Mouse (Mus musculus) E14TG2a.4 (cell line): Measurements from ENCODE around the gene Gnaq.
"Not testable (repeated sequence)": the region's sequence is repeated elsewhere in the genome, so short reads cannot be mapped to it uniquely, and the experiment has no call there.

Source experiments
- H3K27me3 ChIP-seq: 2 replicates; pipeline ENCODE4 v1.6.1; 2014; ENCODE audit warnings: low read length, control low read depth; ENCODE audit not compliant: insufficient read depth
- H3K36me3 ChIP-seq: 2 replicates; pipeline ENCODE4 v1.6.1; 2014; ENCODE audit warnings: low read length, control low read depth; ENCODE audit not compliant: insufficient read depth
- H3K4me1 ChIP-seq: replicated peaks from 2 replicates; pipeline ENCODE4 v1.6.1; 2014; ENCODE audit warnings: low read depth, low read length, control low read depth
- H3K4me3 ChIP-seq: replicated peaks from 2 replicates; pipeline ENCODE4 v1.5.1; 2014; ENCODE audit warnings: mild to moderate bottlenecking, low read length
- H3K9me3 ChIP-seq: 2 replicates; pipeline ENCODE4 v1.6.1; 2014; ENCODE audit warnings: low read length, control low read depth
- CTCF ChIP-seq: conservative IDR thresholded peaks from 2 replicates; pipeline ENCODE4 v1.5.1; 2014; ENCODE audit warnings: low read length
- NANOG ChIP-seq: IDR thresholded peaks from 2 replicates; pipeline ENCODE4 v1.6.1; 2014; ENCODE audit warnings: borderline replicate concordance, low read length, mixed read lengths
- POU5F1 ChIP-seq: IDR thresholded peaks from 2 replicates; pipeline ENCODE4 v1.6.1; 2014; ENCODE audit warnings: low read length, borderline replicate concordance

Gnaq gene

DNA sequence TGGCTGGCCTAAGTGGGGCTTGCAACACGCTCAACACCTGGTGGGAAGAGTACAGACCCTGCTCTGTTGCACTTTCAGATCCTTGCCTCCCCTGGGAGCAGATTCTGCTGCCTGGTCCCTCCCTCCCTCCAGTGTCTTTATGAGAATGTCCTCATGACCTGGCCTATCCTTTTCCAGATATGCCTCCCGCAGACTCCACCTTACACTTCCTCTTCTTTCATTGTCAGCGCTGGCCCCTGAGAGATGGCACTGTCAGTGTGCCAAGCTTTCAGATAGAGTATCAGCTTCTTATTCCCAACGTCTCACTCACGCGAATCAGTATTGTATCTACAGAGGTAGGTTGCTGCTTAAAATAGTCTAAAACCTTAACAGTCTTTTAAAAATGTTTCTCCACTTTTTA is 129.0 kb downstream of the Gnaq start:
- Histone ChIP-seq H3K9me3 (no peaks in the 10 kb centered on the region), H3K4me1 (peaks cover 33% of the 10 kb centered on the region), H3K27me3 (no peaks in the 10 kb centered on the region), H3K4me3 (no peak overlapping the region), H3K36me3 (no peaks in the 10 kb centered on the region)
- TF ChIP-seq CTCF (no peak), POU5F1 (no peak), NANOG (no peak)

DNA sequence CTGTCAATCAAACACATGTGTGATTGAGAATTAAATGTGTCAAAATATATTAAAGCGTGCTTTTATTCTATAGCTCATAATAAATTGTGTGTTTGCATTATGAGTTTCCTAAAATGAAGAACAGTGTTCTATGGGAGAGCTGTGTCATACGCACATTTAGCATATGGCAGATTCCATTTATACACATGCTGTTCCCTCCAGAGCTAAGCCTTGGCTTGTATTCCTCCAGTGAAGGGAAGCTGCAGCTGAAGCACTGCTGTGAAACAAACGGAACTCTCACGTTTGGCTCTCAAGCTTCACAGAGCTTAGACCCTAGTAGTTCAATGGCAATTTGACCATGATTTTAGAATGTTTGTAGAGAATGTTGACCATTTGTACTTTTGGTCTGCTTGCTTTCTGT is 129.7 kb downstream of the Gnaq start:
- Histone ChIP-seq H3K4me1 (peaks cover 31% of the 10 kb centered on the region), H3K9me3 (no peaks in the 10 kb centered on the region), H3K36me3 (no peaks in the 10 kb centered on the region), H3K4me3 (no peak overlapping the region), H3K27me3 (no peaks in the 10 kb centered on the region)
- no peak for TF ChIP-seq CTCF
- no peak for TF ChIP-seq POU5F1
- no peak for TF ChIP-seq NANOG

DNA sequence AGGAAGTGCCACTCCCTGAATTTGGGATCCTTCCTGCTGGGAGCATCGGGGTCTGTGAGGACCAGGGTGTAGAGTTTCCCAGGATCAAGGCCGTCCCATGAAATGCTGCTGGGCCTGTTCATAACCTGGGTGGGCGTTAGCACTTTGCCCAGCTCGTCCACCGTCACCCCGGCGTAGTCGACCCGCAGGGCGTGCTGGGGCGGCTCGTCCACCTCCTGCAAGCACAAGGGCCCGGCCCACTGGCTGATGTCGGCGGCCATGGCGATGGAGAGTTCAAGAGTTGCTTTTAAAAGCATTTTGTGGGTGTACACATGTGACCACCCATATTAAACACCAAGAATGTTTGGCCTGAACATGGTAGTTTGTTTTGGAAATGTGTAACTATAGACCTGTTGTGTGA is 134.7 kb downstream of the Gnaq start:
- H3K4me3 ChIP-seq = 0 out of 2 replicates have a peak overlapping the region, but pooled peaks have one; percentile 13
- H3K4me1 ChIP-seq, H3K36me3 ChIP-seq, H3K27me3 ChIP-seq, H3K9me3 ChIP-seq: not testable (repeated sequence)

DNA sequence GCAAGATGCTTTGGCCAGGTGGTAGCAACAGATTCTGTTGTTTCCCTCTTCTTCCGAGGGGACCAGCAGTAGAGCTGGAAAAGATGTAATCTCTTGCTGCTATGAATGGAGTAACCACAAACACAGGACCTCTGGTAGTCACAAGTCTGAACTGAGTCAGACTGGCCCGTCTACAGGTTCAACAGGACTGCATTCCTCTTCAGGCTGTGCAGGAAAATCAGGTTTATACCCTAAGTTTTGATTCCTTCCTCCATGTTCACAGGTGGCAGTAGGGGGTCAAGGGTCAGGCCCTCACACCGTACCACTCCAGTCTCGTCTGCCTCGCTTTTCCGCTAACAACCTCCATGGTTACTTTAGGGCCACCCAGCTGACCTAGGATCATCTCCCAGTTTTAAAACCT is 137.6 kb downstream of the Gnaq start:
- Histone ChIP-seq H3K4me1 (no peaks in the 10 kb centered on the region), H3K9me3 (no peaks in the 10 kb centered on the region), H3K4me3 (no peak overlapping the region), H3K27me3 (no peaks in the 10 kb centered on the region), H3K36me3 (no peaks in the 10 kb centered on the region)
- TF ChIP-seq CTCF = no peak
- no peak for TF ChIP-seq NANOG
- TF ChIP-seq POU5F1 = no peak

DNA sequence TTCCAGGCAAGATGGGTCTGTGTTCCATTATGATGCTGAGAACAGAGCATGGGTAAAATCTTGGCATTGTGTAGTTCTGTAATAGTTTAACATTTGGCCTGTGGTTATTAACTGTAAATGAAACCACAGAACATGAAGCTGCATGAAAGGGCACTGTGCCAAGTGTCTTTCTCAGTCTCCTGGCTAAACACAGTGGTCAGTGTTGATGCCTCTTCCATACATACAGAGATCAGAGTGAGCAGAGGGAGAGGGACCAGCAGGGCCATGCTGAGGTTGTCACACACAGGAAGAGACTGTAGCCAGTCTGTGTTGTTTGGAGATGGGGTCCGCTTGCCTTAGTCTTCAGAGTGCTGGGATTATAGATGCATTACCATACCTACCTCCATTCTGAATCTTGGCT is 138.4 kb downstream of the Gnaq start:
- no peaks in the 10 kb centered on the region for H3K36me3 ChIP-seq
- H3K4me1 ChIP-seq = no peaks in the 10 kb centered on the region
- no peak overlapping the region for H3K4me3 ChIP-seq
- TF ChIP-seq NANOG (no peak), POU5F1 (no peak), CTCF (no peak)
- no peaks in the 10 kb centered on the region for H3K9me3 ChIP-seq
- H3K27me3 ChIP-seq = no peaks in the 10 kb centered on the region

DNA sequence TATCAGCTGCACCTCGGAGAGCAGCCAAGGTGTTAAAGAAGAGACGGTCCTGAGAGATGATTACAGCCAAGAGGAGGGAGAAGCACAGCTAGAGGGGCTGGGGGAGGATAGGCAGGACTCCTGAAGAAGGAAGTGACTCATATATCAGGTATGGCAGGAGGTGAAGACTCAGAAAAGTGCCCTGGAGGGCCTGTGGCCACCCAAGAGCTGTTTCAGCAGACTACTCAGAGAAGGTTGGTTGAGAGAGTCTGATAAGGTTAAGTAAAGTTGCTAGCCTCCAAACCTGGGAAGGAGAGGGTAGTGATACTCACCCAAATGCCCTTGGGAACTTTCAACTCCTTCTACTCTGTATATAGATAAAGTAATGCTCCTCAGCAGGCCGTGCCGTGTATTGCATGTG is 140.4 kb downstream of the Gnaq start:
- Histone ChIP-seq H3K9me3 (no peaks in the 10 kb centered on the region), H3K4me3 (no peak overlapping the region), H3K4me1 (no peaks in the 10 kb centered on the region), H3K36me3 (no peaks in the 10 kb centered on the region), H3K27me3 (no peaks in the 10 kb centered on the region)
- TF ChIP-seq CTCF (no peak), POU5F1 (no peak), NANOG (no peak)

DNA sequence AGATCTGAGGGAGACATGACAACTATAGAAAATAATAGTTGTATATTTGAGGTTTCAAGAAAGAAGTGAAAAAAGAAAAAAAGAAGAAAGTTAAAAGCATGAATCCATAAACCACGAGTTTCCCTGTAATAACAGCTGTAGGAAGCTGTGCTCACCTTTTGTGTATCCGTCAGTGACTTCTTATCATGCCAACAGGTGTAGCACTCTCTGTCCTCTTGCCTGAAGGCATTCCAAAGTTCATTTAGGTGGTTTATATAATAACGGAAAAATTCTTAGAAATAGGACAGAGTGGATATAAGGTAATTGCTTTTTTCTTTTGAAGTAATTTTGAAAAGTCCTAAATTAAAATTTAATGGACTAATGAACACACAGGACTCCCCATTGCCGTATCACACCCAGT is 147.6 kb downstream of the Gnaq start:
- TF ChIP-seq POU5F1 (no peak), NANOG (no peak)
- no peak overlapping the region for H3K4me3 ChIP-seq

DNA sequence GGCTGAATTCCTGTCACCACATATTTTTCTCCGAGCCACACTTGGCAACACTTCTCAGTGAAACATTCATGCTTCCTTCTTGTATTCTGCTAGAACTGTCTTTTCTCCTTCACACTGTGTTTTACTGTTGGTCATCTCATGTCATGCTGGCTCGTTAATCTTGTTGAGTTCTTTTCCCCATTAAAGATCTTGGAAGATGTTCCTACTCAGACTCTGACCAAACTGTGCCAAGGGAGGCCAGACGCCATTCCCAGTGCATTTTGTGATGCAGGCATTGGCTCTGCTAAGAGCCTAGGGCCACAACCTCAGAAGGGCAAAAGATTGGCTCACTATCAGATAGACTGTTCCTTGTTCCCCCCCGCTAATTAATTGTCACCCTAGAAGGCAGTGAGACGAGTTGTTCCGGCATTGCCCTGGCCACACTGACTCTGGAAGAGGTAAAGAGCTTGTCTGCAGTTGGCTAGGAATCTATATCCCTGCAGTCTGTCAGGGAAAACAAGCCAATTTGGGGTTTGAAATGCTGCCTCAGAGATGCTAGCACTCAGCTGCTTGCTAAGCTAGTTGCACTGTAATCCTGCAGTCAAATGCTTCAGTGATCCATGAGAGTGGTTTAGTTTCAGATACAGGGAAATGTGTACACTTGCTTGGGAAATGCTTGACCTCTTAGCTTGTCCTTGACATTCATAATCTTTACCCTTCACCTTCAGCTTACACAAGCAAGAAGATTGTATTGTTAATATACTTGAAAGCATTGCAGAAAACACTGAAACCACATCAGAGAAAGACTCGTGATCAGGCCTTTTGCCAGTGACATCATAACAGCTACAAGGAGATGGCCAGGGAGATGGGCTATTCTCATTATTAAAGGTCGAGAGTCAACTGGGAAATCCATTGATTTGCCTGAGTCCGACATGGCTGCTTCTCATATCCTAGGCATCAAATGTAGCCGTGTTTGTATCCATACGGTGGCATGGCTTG is 152.7 kb downstream of the Gnaq start:
- H3K27me3 ChIP-seq = no peaks in the 10 kb centered on the region
- no peaks in the 10 kb centered on the region for H3K9me3 ChIP-seq
- H3K4me1 ChIP-seq = no peaks in the 10 kb centered on the region
- TF ChIP-seq NANOG (no peak), CTCF (no peak), POU5F1 (no peak)
- H3K36me3 ChIP-seq = no peaks in the 10 kb centered on the region
- no peak overlapping the region for H3K4me3 ChIP-seq

More for the DNA sequence above, 147.6 kb downstream of the Gnaq start:
- H3K4me1 ChIP-seq = no peaks in the 10 kb centered on the region
- H3K9me3 ChIP-seq = no peaks in the 10 kb centered on the region
- H3K36me3 ChIP-seq = no peaks in the 10 kb centered on the region
- no peaks in the 10 kb centered on the region for H3K27me3 ChIP-seq
